Comparison of ENCODE assay signal across 8 mouse cellular contexts in genomic region chr7:4842634-4843131, GRCm38 (mm10). TPM values are rescaled to one million over a fixed set of nuclear protein-coding genes. Genes with fewer than 3 reads are reported as not detected.
DNase-seq lines count a peak whose midpoint lies in the region; ATAC-seq lines count a peak whose summit lies in the region.

No protein-coding gene starts in this region.

- peak overlapping the region; percentile 49 for H3K4me2 ChIP-seq in heart, embryonic 14.5 days (ENCODE audit: low read length)

- no peak for DNase-seq in heart, postnatal 14 days
- peak; percentile 24 for DNase-seq in MEL-GATA-1-ER (ENCODE audit: extremely low read depth, low read depth)
- peak; percentile 35 to 39 for DNase-seq in frontal cortex, postnatal 25 days (ENCODE audit: low spot score in 2 of 2)
- peak; percentile 61 to 71 for DNase-seq in left cerebral cortex, postnatal 25 days (ENCODE audit: low spot score in 2 of 2)
- DNase-seq in neural tube, embryonic 10.5 days (ENCODE audit: extremely low spot score, low spot score), result peak; percentile 48
- DNase-seq in T-cell, adult 2 months (ENCODE audit: low spot score), result no peak
- no peak for DNase-seq in cerebellum, adult 11-12 months

- WGBS in heart, embryonic 14.5 days, result 3% methylated on average over 16 of the region's 16 CpGs

- no peak for ATAC-seq in heart, embryonic 14.5 days (ENCODE audit: insufficient number of reproducible peaks, insufficient read depth, low FRiP score, low read depth)

- H3K9me3 ChIP-seq in heart, embryonic 14.5 days (ENCODE audit: control insufficient read depth, low read length), result no peaks in the 10 kb centered on the region

- peaks cover 66% of the 10 kb centered on the region for H3K27me3 ChIP-seq in heart, embryonic 14.5 days (ENCODE audit: control insufficient read depth, insufficient read depth, low read length)

- peaks cover 2 to 14% of the 10 kb centered on the region in 2 experiments; a peak in 2 of 4 replicates for H3K4me1 ChIP-seq in heart, embryonic 14.5 days (ENCODE audit: control insufficient read depth in 2 of 2, insufficient read depth in 2 of 2, low read length in 2 of 2)

- peak overlapping the region; percentile 4; the same call in 1 of the 2 replicates for H3K9ac ChIP-seq in heart, embryonic 14.5 days (ENCODE audit: low read length)

- H3K4me3 ChIP-seq in heart, embryonic 14.5 days (ENCODE audit: control insufficient read depth in 1 of 2, insufficient read depth in 1 of 2, low read depth in 1 of 2, low read length in 2 of 2), result peak overlapping the region in 1 of 2 experiments; percentile 24; a peak in 2 of 4 replicates

- intact Hi-C loops in heart, postnatal 14 days (cut with DNase I), result no loop called here
- intact Hi-C loops in left cerebral cortex, postnatal 25 days (cut with DNase I), result loop anchor here (2.0 kb wide), 1 partner anchor 80 kb away; the partner anchor contains the start of gene Nat14

- no peak overlapping the region for H3K27ac ChIP-seq in heart, embryonic 14.5 days (replicated peaks in 1 of 2; ENCODE audit: control insufficient read depth in 1 of 2, insufficient read depth in 1 of 2, low read depth in 2 of 2, low read length in 2 of 2)

- H3K36me3 ChIP-seq in heart, embryonic 14.5 days (ENCODE audit: control insufficient read depth, insufficient read depth, low read length), result no peaks in the 10 kb centered on the region

RNA-seq across cellular contexts. Expression of gene Shisa7, which starts 1.8 kb away (rescaled TPM):
- 0.05 TPM in 1 of 2 replicates, not detected in the other for polyA plus RNA-seq in heart, embryonic 14.5 days (2014; fragmentation: Nextera tagmentation; extraction: Ambion mirVana)
- total RNA-seq in heart, postnatal 14 days (2021), result under 1 TPM in 1 of 2 experiments, not detected in 1; 0.05 TPM
- 100 to 1,000 TPM; 115 to 148 TPM for total RNA-seq in left cerebral cortex, postnatal 25 days (2021)

RNA-seq across cellular contexts. Expression of gene Isoc2b, which starts 27.4 kb away (rescaled TPM):
- polyA plus RNA-seq in heart, embryonic 14.5 days (2014; fragmentation: Nextera tagmentation; extraction: Ambion mirVana), result 4.2 and 4.3 TPM in 2 replicates
- total RNA-seq in heart, postnatal 14 days (2021), result 1 to 10 TPM; 3.1 to 4.2 TPM
- 1 to 10 TPM; 3.3 to 4.1 TPM for total RNA-seq in left cerebral cortex, postnatal 25 days (2021)

RNA-seq across cellular contexts. Expression of gene Ube2s, which starts 30.3 kb away (rescaled TPM):
- 237 and 408 TPM in 2 replicates for polyA plus RNA-seq in heart, embryonic 14.5 days (2014; fragmentation: Nextera tagmentation; extraction: Ambion mirVana)
- total RNA-seq in heart, postnatal 14 days (2021), result 100 to 1,000 TPM in 1 of 2 experiments, 10 to 100 TPM in 1; 97.9 to 112 TPM
- total RNA-seq in left cerebral cortex, postnatal 25 days (2021), result 100 to 1,000 TPM; 108 to 110 TPM

RNA-seq across cellular contexts. Expression of gene Isoc2a, which starts 34.3 kb away (rescaled TPM):
- polyA plus RNA-seq in heart, embryonic 14.5 days (2014; fragmentation: Nextera tagmentation; extraction: Ambion mirVana), result 1.1 and 1.5 TPM in 2 replicates
- total RNA-seq in heart, postnatal 14 days (2021), result 10 to 100 TPM; 22.9 to 27.0 TPM
- 10 to 100 TPM; 10.4 to 11.0 TPM for total RNA-seq in left cerebral cortex, postnatal 25 days (2021)

RNA-seq across cellular contexts. Expression of gene Rpl28, which starts 50.0 kb away (rescaled TPM):
- polyA plus RNA-seq in heart, embryonic 14.5 days (2014; fragmentation: Nextera tagmentation; extraction: Ambion mirVana), result 179 and 188 TPM in 2 replicates
- total RNA-seq in heart, postnatal 14 days (2021), result 100 to 1,000 TPM; 469 to 532 TPM
- 100 to 1,000 TPM; 428 to 431 TPM for total RNA-seq in left cerebral cortex, postnatal 25 days (2021)

Comparison
In these comparisons a context has a peak if more than half of its experiments do, and no peak if none do; other contexts are left out.
1. DNase-seq: peak in MEL-GATA-1-ER (single experiment), frontal cortex, postnatal 25 days (2 of 2), left cerebral cortex, postnatal 25 days (2 of 2) and neural tube, embryonic 10.5 days (single experiment); none in heart, postnatal 14 days (0 of 2), T-cell, adult 2 months (single experiment) and cerebellum, adult 11-12 months (single experiment).
2. RNA of gene Shisa7, which starts 1.8 kb away (total RNA-seq): 115 to 148 TPM in left cerebral cortex, postnatal 25 days; 0.05 TPM in heart, postnatal 14 days; every median in the first group is over 100 times any median in the second.